Mouse (Mus musculus) ES-E14 (cell line): ENCODE measurements at regions not wholly inside any gene's neighbourhood (a gene's known extent, or its start where the extent isn't known, plus 50 kb on each side); places are given as distances from the start of the nearest gene placed in this dataset.

Source experiments
- MAFK ChIP-seq: IDR thresholded peaks from 2 replicates; pipeline ENCODE4 v1.6.1; 2014; ENCODE audit warnings: mild to moderate bottlenecking, low read depth, low read length, inconsistent platforms; ENCODE audit not compliant: insufficient read depth
- ZNF384 ChIP-seq: IDR thresholded peaks from 2 replicates; pipeline ENCODE4 v1.6.1; 2012; ENCODE audit warnings: low read depth, low read length, inconsistent platforms

DNA sequence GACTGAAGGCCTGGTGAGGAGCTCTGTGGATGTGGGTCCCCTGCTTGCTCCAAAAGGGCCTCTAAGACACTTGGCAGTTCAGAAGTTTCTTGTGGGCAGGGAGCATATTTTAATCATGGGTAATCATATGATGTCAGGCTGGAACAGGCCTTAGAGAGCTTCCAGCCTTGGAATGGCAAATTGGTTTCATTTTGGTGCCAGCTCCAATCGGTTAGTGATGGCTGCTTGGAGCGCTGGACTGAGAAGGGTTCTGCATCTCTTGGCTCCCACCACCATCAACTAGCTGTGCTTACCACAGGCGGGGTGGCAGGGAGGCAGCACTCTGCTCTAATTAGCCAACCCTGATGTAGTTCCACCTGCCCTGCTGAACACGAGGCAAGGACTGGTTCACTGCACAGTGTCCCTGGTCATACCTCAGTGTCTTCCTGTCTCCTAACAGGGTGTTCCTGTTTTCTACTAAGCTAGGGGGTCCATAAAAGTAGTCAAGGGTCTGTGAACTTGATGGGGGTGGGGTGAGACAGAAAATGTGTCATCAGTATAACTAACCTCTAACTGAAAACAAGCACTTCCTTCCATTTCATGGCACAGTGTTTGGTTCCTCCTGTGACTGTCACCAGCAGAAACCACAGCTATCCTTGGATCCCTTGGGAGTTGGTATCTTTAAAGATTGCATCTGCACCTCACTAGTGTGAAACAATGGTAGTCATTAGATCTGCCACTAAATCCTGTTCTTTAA lies 412.6 kb downstream of the Bcor start:
- no peak for TF ChIP-seq ZNF384
- no peak for TF ChIP-seq MAFK
